Mouse (Mus musculus): ENCODE results near the gene Pdhx. TPM values are rescaled to one million over a fixed set of nuclear protein-coding genes. Genes with fewer than 3 reads are reported as not detected.
A peak's percentile ranks its signal among the peaks of the same experiment; 100 is the strongest.

Pdhx gene
- total RNA-seq, 2 experiments from 2014 or later = 52.9 to 54.1 TPM

GRCm38 (mm10) chr2:103066683-103067551 lies 6.4 kb downstream of the Pdhx start:
- no peak for DNase-seq (ENCODE audit: low spot score in 2 of 2)

GRCm38 (mm10) chr2:103062865-103063264 lies 10.4 kb downstream of the Pdhx start:
- DNase-seq (ENCODE audit: low spot score in 2 of 2) = peak; percentile 14 to 25

GRCm38 (mm10) chr2:103058266-103058665 lies 15.0 kb downstream of the Pdhx start:
- no peak for DNase-seq (ENCODE audit: low spot score in 2 of 2)

GRCm38 (mm10) chr2:103055820-103056219 lies 17.5 kb downstream of the Pdhx start:
- no peak for DNase-seq (ENCODE audit: low spot score in 2 of 2)

- DNase-seq (ENCODE audit: low spot score in 2 of 2) = no peak
These were observed 21.1 kb downstream of the Pdhx start for GRCm38 (mm10) chr2:103051937-103052893.

- DNase-seq (ENCODE audit: low spot score in 2 of 2) = no peak
These were observed 28.0 kb downstream of the Pdhx start for GRCm38 (mm10) chr2:103045286-103045685.

- DNase-seq (ENCODE audit: low spot score in 2 of 2) = no peak
These were observed 32.4 kb downstream of the Pdhx start for GRCm38 (mm10) chr2:103040896-103041295.

GRCm38 (mm10) chr2:103037831-103038230 lies 35.5 kb downstream of the Pdhx start:
- DNase-seq (ENCODE audit: low spot score in 2 of 2) = no peak

- no peak for DNase-seq (ENCODE audit: low spot score in 2 of 2)
These were observed 50.6 kb downstream of the Pdhx start for GRCm38 (mm10) chr2:103022728-103023127.

- no peak for DNase-seq (ENCODE audit: low spot score in 2 of 2)
These were observed 52.9 kb downstream of the Pdhx start for GRCm38 (mm10) chr2:103020191-103020987.

GRCm38 (mm10) chr2:103018817-103019494 lies 54.4 kb downstream of the Pdhx start:
- no peak for DNase-seq (ENCODE audit: low spot score in 2 of 2)

GRCm38 (mm10) chr2:103017391-103017824 lies 55.9 kb downstream of the Pdhx start:
- DNase-seq (ENCODE audit: low spot score in 2 of 2) = no peak

GRCm38 (mm10) chr2:103016089-103016488 lies 57.2 kb downstream of the Pdhx start:
- DNase-seq (ENCODE audit: low spot score in 2 of 2) = no peak

- no peak for DNase-seq (ENCODE audit: low spot score in 2 of 2)
These were observed 60.3 kb downstream of the Pdhx start for GRCm38 (mm10) chr2:103012782-103013575.

GRCm38 (mm10) chr2:103008221-103008620 lies 65.1 kb downstream of the Pdhx start:
- DNase-seq (ENCODE audit: low spot score in 2 of 2) = no peak

GRCm38 (mm10) chr2:103004599-103004998 lies 68.7 kb downstream of the Pdhx start:
- DNase-seq (ENCODE audit: low spot score in 2 of 2) = no peak

- DNase-seq (ENCODE audit: low spot score in 2 of 2) = no peak
These were observed 74.1 kb downstream of the Pdhx start for GRCm38 (mm10) chr2:102999153-102999575.

GRCm38 (mm10) chr2:102998356-102998755 lies 75.0 kb downstream of the Pdhx start:
- DNase-seq (ENCODE audit: low spot score in 2 of 2) = no peak

- no peak for DNase-seq (ENCODE audit: low spot score in 2 of 2)
These were observed 75.4 kb downstream of the Pdhx start for GRCm38 (mm10) chr2:102997874-102998273.

Measured in left cerebral cortex, adult 18-20 months (tissue).